Mouse (Mus musculus) lung, postnatal 0 days (tissue): ENCODE measurements around the gene Foxn4.

ENCODE experiments used
- CTCF ChIP-seq: IDR thresholded peaks from 2 replicates; pipeline ENCODE4 v1.5.1; 2016; ENCODE audit warnings: antibody characterized with exemption, mild to moderate bottlenecking
- EP300 ChIP-seq: IDR thresholded peaks from 2 replicates; pipeline ENCODE4 v1.6.1; 2016; ENCODE audit warnings: antibody characterized with exemption, mild to moderate bottlenecking, control low read depth

- TF ChIP-seq CTCF = no peak
- TF ChIP-seq EP300 = no peak
Observed at GRCm38 (mm10) chr5:114213183-114213582, 60.4 kb downstream of the Foxn4 start.
